ENCODE assay signal across 8 mouse cellular contexts in the genomic region with DNA sequence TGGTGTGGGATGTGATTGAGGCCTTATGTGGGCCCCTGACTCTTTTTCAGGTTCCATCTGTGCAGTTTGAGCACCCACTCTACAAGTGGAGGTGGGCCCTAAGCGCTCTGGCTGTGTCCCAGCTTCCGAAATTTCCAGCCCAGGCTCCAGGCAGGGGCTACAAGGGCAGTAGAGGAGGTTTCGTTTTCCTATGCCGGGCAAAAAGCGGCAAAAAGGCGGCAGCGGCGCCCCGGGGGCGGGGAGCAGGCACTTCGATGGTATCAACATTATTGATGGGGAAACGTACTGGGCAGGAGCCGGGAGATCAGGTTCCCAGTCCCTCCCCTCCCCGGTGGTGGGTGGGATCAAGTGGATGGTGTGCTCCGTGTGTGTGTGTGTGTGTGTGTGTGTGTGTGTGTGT. TPM values are rescaled to one million over a fixed set of nuclear protein-coding genes. Genes with fewer than 3 reads are reported as not detected.
DNase-seq lines count a peak whose midpoint lies in the region; ATAC-seq lines count a peak whose summit lies in the region.

No protein-coding gene starts in this region.

- no peaks in the 10 kb centered on the region for H3K36me3 ChIP-seq in hindbrain, embryonic 13.5 days
- no peaks in the 10 kb centered on the region for H3K36me3 ChIP-seq in limb, embryonic 15.5 days
- no peaks in the 10 kb centered on the region for H3K36me3 ChIP-seq in stomach, embryonic 16.5 days (ENCODE audit: control insufficient read depth, insufficient read depth, low read length)

- H3K27me3 ChIP-seq in hindbrain, embryonic 13.5 days: peaks cover 70% of the 10 kb centered on the region
- H3K27me3 ChIP-seq in limb, embryonic 15.5 days: peaks cover 80% of the 10 kb centered on the region
- peaks cover 77% of the 10 kb centered on the region for H3K27me3 ChIP-seq in stomach, embryonic 16.5 days (ENCODE audit: control insufficient read depth, insufficient read depth, low read length)

- H3K9ac ChIP-seq in hindbrain, embryonic 13.5 days: peak overlapping the region; percentile 55; the same call in 1 of the 2 replicates
- H3K9ac ChIP-seq in limb, embryonic 15.5 days: no peak overlapping the region
- H3K9ac ChIP-seq in stomach, embryonic 16.5 days (ENCODE audit: low read length): no peak overlapping the region

- peak overlapping the region; percentile 73 for H3K27ac ChIP-seq in hindbrain, embryonic 13.5 days
- peak overlapping the region; percentile 90; the same call in 1 of the 2 replicates for H3K27ac ChIP-seq in limb, embryonic 15.5 days
- no peak overlapping the region for H3K27ac ChIP-seq in stomach, embryonic 16.5 days (ENCODE audit: low read length)

- intact Hi-C loops in left cerebral cortex, postnatal 4 days (cut with DNase I): loop anchor here (10.0 kb wide), 1 partner anchor 269 kb away; no protein-coding TSS in a partner anchor

- DNase-seq in adrenal gland, postnatal 10 days: peak; percentile 27
- no peak for DNase-seq in adrenal gland, adult 8-10 months
- peak; percentile 72 for DNase-seq in R1 (ENCODE audit: low read depth, low spot score)
- DNase-seq in left cerebral cortex, adult 9 months (ENCODE audit: low spot score in 2 of 2): no peak
- DNase-seq in left cerebral cortex, postnatal 4 days: no peak

- ATAC-seq in hindbrain, embryonic 13.5 days (ENCODE audit: low FRiP score): no peak
- ATAC-seq in limb, embryonic 15.5 days (ENCODE audit: insufficient number of reproducible peaks, low FRiP score, low TSS enrichment, low read depth): no peak
- no peak for ATAC-seq in stomach, embryonic 16.5 days (ENCODE audit: insufficient read depth, low FRiP score)

- no peaks in the 10 kb centered on the region for H3K9me3 ChIP-seq in hindbrain, embryonic 13.5 days
- no peaks in the 10 kb centered on the region for H3K9me3 ChIP-seq in limb, embryonic 15.5 days
- H3K9me3 ChIP-seq in stomach, embryonic 16.5 days (replicated peaks; ENCODE audit: control insufficient read depth, low read length): no peaks in the 10 kb centered on the region

- H3K4me3 ChIP-seq in hindbrain, embryonic 13.5 days: peak overlapping the region; percentile 20; the same call in 1 of the 2 replicates
- peak overlapping the region; percentile 29 for H3K4me3 ChIP-seq in limb, embryonic 15.5 days
- peak overlapping the region; percentile 25 for H3K4me3 ChIP-seq in stomach, embryonic 16.5 days (replicated peaks; ENCODE audit: low read length)

- H3K4me2 ChIP-seq in hindbrain, embryonic 13.5 days: peak overlapping the region; percentile 86
- peak overlapping the region; percentile 78 for H3K4me2 ChIP-seq in limb, embryonic 15.5 days
- peak overlapping the region; percentile 22; the same call in 1 of the 2 replicates for H3K4me2 ChIP-seq in stomach, embryonic 16.5 days (ENCODE audit: low read depth, low read length)

- WGBS in hindbrain, embryonic 13.5 days: 0% methylated on average over 13 of the region's 15 CpGs
- WGBS in limb, embryonic 15.5 days: 2% methylated on average over 14 of the region's 15 CpGs
- WGBS in stomach, embryonic 16.5 days: 3% methylated on average over 15 of the region's 15 CpGs

- H3K4me1 ChIP-seq in hindbrain, embryonic 13.5 days (replicated peaks): peaks cover 61% of the 10 kb centered on the region
- peaks cover 53% of the 10 kb centered on the region for H3K4me1 ChIP-seq in limb, embryonic 15.5 days
- peaks cover 27% of the 10 kb centered on the region for H3K4me1 ChIP-seq in stomach, embryonic 16.5 days (ENCODE audit: control insufficient read depth, insufficient read depth, low read length)

RNA-seq across cellular contexts. Expression of gene Sall1, which starts 2.3 kb away (rescaled TPM):
- total RNA-seq in adrenal gland, postnatal 10 days (2021): 1 to 10 TPM; 1.6 to 4.3 TPM
- under 1 TPM in 2 of 4 experiments, not detected in 2; 0.03 to 0.05 TPM for total RNA-seq in adrenal gland, adult 8-10 months (2022)
- 9.3 and 10.5 TPM in 2 replicates for polyA plus RNA-seq in hindbrain, embryonic 13.5 days (2015; fragmentation: Nextera tagmentation; extraction: Ambion mirVana)
- polyA plus RNA-seq in limb, embryonic 15.5 days (2015; fragmentation: Nextera tagmentation; extraction: Ambion mirVana): 4.5 and 6.0 TPM in 2 replicates
- polyA plus RNA-seq in stomach, embryonic 16.5 days (2015; fragmentation: Nextera tagmentation; extraction: Ambion mirVana): 1.1 and 1.5 TPM in 2 replicates
- total RNA-seq in left cerebral cortex, postnatal 4 days (2021): 10 to 100 TPM; 13.4 to 15.0 TPM

Comparison
In these comparisons a context has a peak if more than half of its experiments do, and no peak if none do; other contexts are left out.
1. DNase-seq: peak in adrenal gland, postnatal 10 days (single experiment) and R1 (single experiment); none in adrenal gland, adult 8-10 months (single experiment), left cerebral cortex, adult 9 months (0 of 2) and left cerebral cortex, postnatal 4 days (single experiment).
2. H3K4me2 ChIP-seq: peak in every context shown above with its lines; median percentile 86 in hindbrain, embryonic 13.5 days; 78 in limb, embryonic 15.5 days; 22 in stomach, embryonic 16.5 days.
3. Peak in every context shown above with its lines, with median percentiles within 50 percentile points of each other: H3K4me3 ChIP-seq.